Mouse (Mus musculus) gastrocnemius, postnatal 10 days (tissue): ENCODE measurements at regions not wholly inside any gene's neighbourhood (a gene's known extent, or its start where the extent isn't known, plus 50 kb on each side); places are given as distances from the start of the nearest gene placed in this dataset.
A peak's percentile ranks its signal among the peaks of the same experiment; 100 is the strongest.

ENCODE experiments used
- DNase-seq: peaks from one replicate; pipeline ENCODE4 v3.0.0; 2021; ENCODE audit warnings: mixed read lengths

DNA sequence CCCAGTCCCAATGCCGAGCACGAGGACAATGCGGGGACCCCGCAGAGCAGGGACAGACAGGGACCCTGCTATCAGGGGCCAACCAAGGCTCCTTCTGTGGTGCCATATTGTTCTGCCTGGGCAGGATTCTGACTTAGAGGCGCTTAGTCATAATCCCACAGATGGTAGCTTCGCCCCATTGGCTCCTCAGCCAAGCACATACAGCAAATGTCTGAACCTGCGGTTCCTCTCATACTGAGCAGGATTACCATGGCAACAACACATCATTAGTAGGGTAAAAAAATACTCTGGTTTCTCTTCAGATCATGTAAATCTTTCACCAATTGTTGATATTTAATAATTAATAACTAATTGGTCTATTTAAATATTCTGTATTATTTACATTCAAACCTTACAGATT lies 2140.3 kb upstream of the Cdh20 start:
- peak; percentile 94 for DNase-seq

GRCm38 (mm10) chr1:102644379-102644778 lies 2123.9 kb upstream of the Cdh20 start:
- no peak for DNase-seq

DNA sequence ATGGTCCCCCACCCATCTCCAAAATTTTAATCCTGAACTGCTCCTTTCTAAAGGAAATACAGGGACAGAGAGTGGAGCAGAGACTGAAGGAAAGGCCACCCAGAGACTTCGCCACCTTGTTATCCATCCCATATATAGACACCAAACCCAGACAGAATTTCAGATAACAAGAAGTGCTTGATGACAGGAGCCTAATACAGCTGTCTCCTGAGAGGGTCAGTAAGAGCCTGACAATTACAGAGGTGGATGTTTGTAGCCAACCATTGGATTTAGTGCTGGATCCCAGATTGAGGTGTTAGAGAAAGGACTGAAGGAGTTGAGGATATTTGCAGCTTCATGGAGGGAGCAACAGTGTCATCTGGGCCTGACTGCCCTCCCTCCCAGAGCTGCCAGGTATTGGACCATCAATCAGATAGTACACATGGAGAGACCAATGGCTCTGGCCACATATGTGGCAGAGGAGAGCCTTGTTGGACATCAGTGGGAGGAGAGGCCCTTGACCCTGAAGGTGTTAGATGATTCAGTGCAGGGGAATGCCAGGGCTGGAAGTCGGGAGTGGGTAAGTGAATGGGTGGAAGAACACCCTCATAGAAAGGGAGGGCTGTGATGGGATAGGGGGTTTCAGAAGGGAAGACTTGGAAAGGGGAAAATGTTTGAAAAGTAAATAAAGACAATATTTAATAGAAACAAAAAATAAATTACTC lies 2080.8 kb upstream of the Cdh20 start:
- DNase-seq = no peak

- no peak for DNase-seq
Observed at GRCm38 (mm10) chr1:102716459-102716858, 2051.9 kb upstream of the Cdh20 start.

GRCm38 (mm10) chr1:102733991-102734390 lies 2034.3 kb upstream of the Cdh20 start:
- no peak for DNase-seq

GRCm38 (mm10) chr1:102735392-102735791 lies 2032.9 kb upstream of the Cdh20 start:
- DNase-seq = no peak

DNA sequence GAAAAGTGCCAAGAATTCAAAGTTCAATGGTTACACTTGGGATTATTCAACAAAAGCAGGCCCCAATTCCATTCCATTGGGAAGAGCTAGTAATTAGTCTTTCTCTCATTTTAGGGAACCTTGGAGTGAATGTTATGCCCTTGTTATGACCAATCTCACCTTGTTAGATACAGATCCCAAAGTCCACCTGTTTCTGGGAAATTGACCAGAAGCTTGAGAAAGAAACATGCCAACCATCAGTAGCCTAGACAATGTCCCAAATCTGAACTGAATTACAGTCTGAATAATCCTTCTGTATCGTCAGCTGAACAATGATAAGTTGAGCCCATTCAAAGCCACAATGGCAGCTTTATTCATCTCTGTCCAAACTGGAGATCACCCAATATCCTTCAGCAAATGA lies 2010.4 kb upstream of the Cdh20 start:
- no peak for DNase-seq
